Mouse (Mus musculus): ENCODE measurements around the gene Lpcat2b. TPM values are rescaled to one million over a fixed set of nuclear protein-coding genes. Genes with fewer than 3 reads are reported as not detected.
"Not testable (repeated sequence)": the region's sequence is repeated elsewhere in the genome, so short reads cannot be mapped to it uniquely, and the experiment has no call there.

Lpcat2b gene
- not detected in 2 replicates for polyA plus RNA-seq (2016; fragmentation: Nextera tagmentation; extraction: Ambion mirVana)

DNA sequence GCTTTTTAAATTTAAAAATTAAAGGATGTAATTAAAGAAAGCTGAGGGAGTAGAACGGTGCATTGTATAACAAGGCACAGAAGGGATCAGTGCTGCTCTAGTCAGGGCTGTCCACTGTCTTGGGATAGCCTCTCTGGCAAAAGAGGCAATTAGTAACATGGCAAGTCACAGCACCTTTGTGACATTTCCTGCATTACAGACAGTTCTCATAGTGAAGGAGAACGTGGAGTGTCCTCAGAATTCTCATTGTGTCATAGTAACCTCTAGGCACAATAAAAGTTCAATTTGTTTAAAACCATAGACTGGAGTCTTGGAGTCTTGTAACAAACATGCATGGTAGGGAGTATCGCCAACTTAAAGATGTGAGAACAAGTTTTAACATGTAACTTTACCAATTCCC lies at the start of gene Lpcat2b:
Gene Lpcat2b (plus strand): TSS at position 301 of the 400 bp plus-strand sequence.
- Histone ChIP-seq H3K9me3 (no peaks in the 10 kb centered on the region), H3K36me3 (no peaks in the 10 kb centered on the region), H3K4me1 (replicated peaks) (no peaks in the 10 kb centered on the region), H3K4me3 (no peak within 1 kb of the TSS), H3K27ac (no peak within 1 kb of the TSS), H3K27me3 (ENCODE audit: insufficient read depth, poor library complexity, severe bottlenecking) (no peaks in the 10 kb centered on the region)
- 82% methylated on average over 3 of the region's 3 CpGs for WGBS
- no peak for DNase-seq (ENCODE audit: low spot score)

- not testable (repeated sequence) for H3K9me3 ChIP-seq; H3K27me3 ChIP-seq (ENCODE audit: insufficient read depth, poor library complexity, severe bottlenecking)
These were observed 44.9 kb upstream of the Lpcat2b start for GRCm38 (mm10) chr5:107386448-107386847.

DNA sequence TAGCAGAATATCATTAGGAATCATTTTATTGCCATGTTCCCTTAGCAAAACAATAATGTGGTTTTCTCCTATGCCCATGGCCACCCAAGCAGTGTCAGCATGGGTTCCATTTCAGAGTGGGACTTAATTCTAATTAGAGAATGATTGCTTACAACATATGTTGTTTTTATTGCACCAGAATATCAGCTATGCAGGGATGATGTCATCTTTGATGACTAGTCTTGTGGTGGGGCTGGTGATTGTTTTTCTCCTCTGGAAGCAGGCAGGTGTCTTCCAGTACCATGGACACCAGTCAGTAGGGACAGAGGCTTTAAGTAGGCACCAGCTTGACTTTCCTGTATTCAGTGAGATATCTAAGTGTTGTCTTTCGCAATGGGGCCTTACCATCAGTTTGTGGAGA lies 43.6 kb upstream of the Lpcat2b start:
- DNase-seq (ENCODE audit: low spot score) = no peak
- H3K4me1 ChIP-seq (replicated peaks) = no peaks in the 10 kb centered on the region

More at GRCm38 (mm10) chr5:107386448-107386847, 44.9 kb upstream of the Lpcat2b start:
- DNase-seq (ENCODE audit: low spot score); H3K4me3 ChIP-seq; H3K27ac ChIP-seq; H3K4me1 ChIP-seq (replicated peaks); H3K36me3 ChIP-seq: not testable (repeated sequence)

GRCm38 (mm10) chr5:107389373-107389772 lies 42.0 kb upstream of the Lpcat2b start:
- 90% methylated on average over 2 of the region's 2 CpGs for WGBS
- H3K9me3 ChIP-seq = no peaks in the 10 kb centered on the region
- DNase-seq (ENCODE audit: low spot score) = no peak
- H3K4me1 ChIP-seq (replicated peaks) = no peaks in the 10 kb centered on the region
- H3K36me3 ChIP-seq = no peaks in the 10 kb centered on the region
- no peak overlapping the region for H3K4me3 ChIP-seq
- H3K27ac ChIP-seq = no peak overlapping the region
- H3K27me3 ChIP-seq (ENCODE audit: insufficient read depth, poor library complexity, severe bottlenecking) = no peaks in the 10 kb centered on the region

More for the DNA sequence above, 43.6 kb upstream of the Lpcat2b start:
- no peaks in the 10 kb centered on the region for H3K36me3 ChIP-seq
- H3K27me3 ChIP-seq (ENCODE audit: insufficient read depth, poor library complexity, severe bottlenecking) = no peaks in the 10 kb centered on the region
- no peak overlapping the region for H3K4me3 ChIP-seq
- no peak overlapping the region for H3K27ac ChIP-seq
- H3K9me3 ChIP-seq = no peaks in the 10 kb centered on the region
- 91% methylated on average over 1 of the region's 1 CpGs for WGBS

GRCm38 (mm10) chr5:107394437-107394836 lies 36.9 kb upstream of the Lpcat2b start:
- WGBS = 74% methylated on average over 2 of the region's 2 CpGs
- no peaks in the 10 kb centered on the region for H3K36me3 ChIP-seq
- no peaks in the 10 kb centered on the region for H3K4me1 ChIP-seq (replicated peaks)
- H3K27me3 ChIP-seq (ENCODE audit: insufficient read depth, poor library complexity, severe bottlenecking) = no peaks in the 10 kb centered on the region
- no peak overlapping the region for H3K27ac ChIP-seq
- DNase-seq (ENCODE audit: low spot score) = no peak
- H3K4me3 ChIP-seq = no peak overlapping the region
- no peaks in the 10 kb centered on the region for H3K9me3 ChIP-seq

DNA sequence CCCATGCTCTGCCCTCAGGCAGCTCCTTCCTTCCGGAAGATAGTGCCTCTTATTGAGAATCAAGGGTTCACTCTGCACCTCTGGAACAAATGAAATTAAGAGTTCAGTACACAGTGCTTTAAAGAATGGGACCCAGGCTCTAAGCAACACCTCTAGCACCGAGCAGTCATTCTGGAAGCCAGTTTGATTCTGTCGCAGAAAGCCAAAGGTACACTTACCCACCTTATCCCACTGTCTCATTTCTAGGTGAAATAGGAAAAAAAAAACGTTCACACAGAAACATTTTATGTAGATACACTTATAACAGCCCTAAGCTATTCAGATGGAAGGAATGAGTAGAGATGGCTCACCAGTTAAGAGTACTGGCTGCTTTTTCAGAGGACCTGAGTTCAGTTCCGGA lies 28.9 kb upstream of the Lpcat2b start, which contains the start of gene Ephx4:
Gene Ephx4 (plus strand): TSS at position 301 of the 400 bp plus-strand sequence.
- no peaks in the 10 kb centered on the region for H3K36me3 ChIP-seq
- H3K9me3 ChIP-seq = no peaks in the 10 kb centered on the region
- peaks cover 16% of the 10 kb centered on the region for H3K4me1 ChIP-seq (replicated peaks)
- H3K27me3 ChIP-seq (ENCODE audit: insufficient read depth, poor library complexity, severe bottlenecking) = peaks cover 40% of the 10 kb centered on the region
- peak within 1 kb of the TSS; percentile 74 for H3K4me3 ChIP-seq
- DNase-seq (ENCODE audit: low spot score) = peak; percentile 3
- H3K27ac ChIP-seq = peak within 1 kb of the TSS; percentile 79
- 21% methylated on average over 5 of the region's 5 CpGs for WGBS

DNA sequence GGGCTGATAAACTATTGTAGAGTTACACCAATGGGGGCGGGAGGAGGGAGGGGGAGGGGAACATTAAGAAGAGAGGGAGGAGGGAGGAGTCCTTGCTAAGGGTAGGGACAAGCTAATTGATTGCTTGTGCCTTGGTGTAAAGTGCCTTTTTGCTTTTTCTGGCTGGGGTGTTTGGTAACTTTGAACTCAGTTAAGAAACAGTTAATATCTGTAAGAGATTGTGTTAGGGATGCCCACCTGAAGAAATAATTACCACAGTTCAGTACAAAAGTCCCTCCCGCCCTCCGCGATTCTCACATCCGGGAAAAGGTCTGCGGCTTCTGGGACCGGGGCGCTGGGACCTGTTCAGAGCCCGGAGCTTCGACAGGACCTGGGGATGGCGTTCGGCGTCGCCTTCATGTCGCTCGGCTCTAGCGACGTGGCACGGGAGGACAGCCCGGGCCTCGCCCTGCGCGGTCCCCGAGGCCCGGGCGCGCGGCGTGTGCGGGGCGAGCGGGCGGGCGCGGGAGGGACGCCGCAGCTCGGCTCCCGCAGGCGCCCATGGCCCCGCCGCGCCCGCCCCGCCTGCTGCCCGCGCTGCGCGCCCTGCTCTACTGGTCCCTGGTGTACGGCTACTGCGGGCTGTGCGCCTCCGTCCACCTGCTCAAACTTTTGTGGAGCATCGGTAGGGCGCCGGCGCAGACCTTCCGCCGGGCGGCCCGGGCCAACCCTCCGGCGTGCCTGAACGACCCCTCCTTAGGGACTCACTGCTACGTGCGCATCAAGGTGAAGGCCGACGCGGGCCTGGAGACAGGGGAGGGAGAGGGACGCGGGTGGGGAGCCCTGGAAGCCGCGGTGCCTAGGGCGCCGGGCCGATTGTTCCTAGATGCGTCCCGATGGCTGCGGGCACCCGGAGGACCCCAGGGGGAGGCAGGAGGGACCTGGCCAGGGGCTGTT lies 28.1 kb upstream of the Lpcat2b start:
- peak; percentile 50 for DNase-seq (ENCODE audit: low spot score)
- Histone ChIP-seq H3K27ac (peak overlapping the region; percentile 79), H3K4me1 (replicated peaks) (peaks cover 16% of the 10 kb centered on the region), H3K36me3 (no peaks in the 10 kb centered on the region), H3K27me3 (ENCODE audit: insufficient read depth, poor library complexity, severe bottlenecking) (peaks cover 40% of the 10 kb centered on the region), H3K4me3 (peak overlapping the region; percentile 74), H3K9me3 (no peaks in the 10 kb centered on the region)
- WGBS = under 1% methylated on average over 80 of the region's 80 CpGs

- H3K4me1 ChIP-seq (replicated peaks) = peaks cover 16% of the 10 kb centered on the region
- peak overlapping the region; percentile 79 for H3K27ac ChIP-seq
- peak overlapping the region; percentile 74 for H3K4me3 ChIP-seq
- 34% methylated on average over 12 of the region's 12 CpGs for WGBS
- H3K9me3 ChIP-seq = no peaks in the 10 kb centered on the region
- DNase-seq (ENCODE audit: low spot score) = no peak
- H3K27me3 ChIP-seq (ENCODE audit: insufficient read depth, poor library complexity, severe bottlenecking) = peaks cover 40% of the 10 kb centered on the region
- no peaks in the 10 kb centered on the region for H3K36me3 ChIP-seq
These were observed 27.2 kb upstream of the Lpcat2b start for GRCm38 (mm10) chr5:107403947-107404684.

DNA sequence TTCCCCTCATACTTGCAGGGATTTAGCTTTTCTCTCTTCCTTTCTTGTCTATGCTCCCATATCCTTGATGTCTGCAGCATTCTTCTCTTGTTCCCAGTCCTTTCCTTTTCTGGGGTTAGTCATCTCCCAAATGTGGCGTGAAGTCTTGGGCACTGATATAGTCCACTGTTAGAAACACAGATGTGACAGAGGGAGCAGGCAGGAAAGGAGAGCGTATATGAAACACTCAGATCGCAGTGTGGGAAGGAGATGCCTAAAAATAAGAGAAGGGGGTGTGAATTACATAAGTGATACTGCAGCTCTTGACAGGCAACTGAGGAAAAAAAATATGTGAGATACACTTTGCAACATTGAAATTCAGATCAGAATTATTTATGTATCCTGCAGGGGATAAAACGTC lies 26.0 kb upstream of the Lpcat2b start:
- Histone ChIP-seq H3K36me3 (no peaks in the 10 kb centered on the region), H3K27ac (no peak overlapping the region), H3K4me3 (no peak overlapping the region), H3K4me1 (replicated peaks) (peaks cover 16% of the 10 kb centered on the region), H3K27me3 (ENCODE audit: insufficient read depth, poor library complexity, severe bottlenecking) (peaks cover 40% of the 10 kb centered on the region), H3K9me3 (no peaks in the 10 kb centered on the region)
- DNase-seq (ENCODE audit: low spot score) = no peak
- WGBS = 86% methylated on average over 4 of the region's 4 CpGs

DNA sequence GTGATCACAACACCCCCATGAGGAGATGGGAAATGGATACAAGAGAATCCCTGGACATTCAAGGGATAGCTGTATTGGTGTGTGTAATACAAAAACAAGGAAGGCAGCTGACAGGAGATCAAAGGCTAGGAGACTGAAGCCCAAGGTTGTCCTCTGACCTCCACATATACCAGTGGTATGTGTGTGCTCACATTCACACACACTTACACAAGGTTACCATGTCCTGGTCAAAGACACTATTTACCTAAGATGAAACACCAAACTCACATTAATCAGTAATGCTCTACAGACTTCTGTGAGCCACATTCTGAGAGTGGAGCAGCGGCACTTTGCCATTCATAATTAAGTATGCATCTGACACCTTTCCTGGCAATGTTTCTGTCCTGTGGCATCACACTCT lies 21.0 kb upstream of the Lpcat2b start:
- H3K27me3 ChIP-seq (ENCODE audit: insufficient read depth, poor library complexity, severe bottlenecking) = peaks cover 1% of the 10 kb centered on the region
- H3K36me3 ChIP-seq = no peaks in the 10 kb centered on the region
- H3K27ac ChIP-seq = no peak overlapping the region
- no peak for DNase-seq (ENCODE audit: low spot score)
- WGBS = 84% methylated on average over 1 of the region's 1 CpGs
- H3K4me3 ChIP-seq = no peak overlapping the region
- no peaks in the 10 kb centered on the region for H3K9me3 ChIP-seq
- no peaks in the 10 kb centered on the region for H3K4me1 ChIP-seq (replicated peaks)

DNA sequence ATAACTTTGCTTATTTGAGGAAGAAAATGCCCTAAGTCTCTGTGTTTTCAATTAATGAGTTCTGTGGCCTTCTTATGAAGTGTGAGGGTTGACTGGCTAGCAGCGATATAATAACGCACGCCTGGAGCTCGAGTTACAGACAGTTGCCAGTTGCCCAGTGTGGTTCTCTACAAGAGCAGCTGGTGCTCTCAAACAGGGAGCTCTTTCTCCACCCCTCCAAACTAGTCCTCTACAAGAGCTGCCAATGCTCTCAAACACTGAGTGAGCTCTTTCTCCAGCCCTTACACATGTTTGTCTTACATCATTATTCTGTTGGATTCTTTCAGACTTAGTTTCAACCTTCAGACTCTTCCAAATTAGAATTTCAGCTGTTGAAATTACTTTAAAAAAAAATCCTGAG lies 20.0 kb upstream of the Lpcat2b start:
- DNase-seq (ENCODE audit: low spot score) = no peak

GRCm38 (mm10) chr5:107412285-107412684 lies 19.1 kb upstream of the Lpcat2b start:
- Histone ChIP-seq H3K27me3 (ENCODE audit: insufficient read depth, poor library complexity, severe bottlenecking) (no peaks in the 10 kb centered on the region), H3K4me3 (no peak overlapping the region), H3K27ac (no peak overlapping the region), H3K36me3 (no peaks in the 10 kb centered on the region), H3K4me1 (replicated peaks) (no peaks in the 10 kb centered on the region), H3K9me3 (no peaks in the 10 kb centered on the region)
- no peak for DNase-seq (ENCODE audit: low spot score)
- WGBS = 89% methylated on average over 2 of the region's 2 CpGs

More for the DNA sequence above, 20.0 kb upstream of the Lpcat2b start:
- Histone ChIP-seq H3K27ac (no peak overlapping the region), H3K4me1 (replicated peaks) (no peaks in the 10 kb centered on the region), H3K36me3 (no peaks in the 10 kb centered on the region), H3K4me3 (no peak overlapping the region), H3K27me3 (ENCODE audit: insufficient read depth, poor library complexity, severe bottlenecking) (no peaks in the 10 kb centered on the region), H3K9me3 (no peaks in the 10 kb centered on the region)
- 65% methylated on average over 4 of the region's 4 CpGs for WGBS

GRCm38 (mm10) chr5:107415098-107415497 lies 16.3 kb upstream of the Lpcat2b start:
- H3K4me1 ChIP-seq (replicated peaks) = no peaks in the 10 kb centered on the region
- no peaks in the 10 kb centered on the region for H3K27me3 ChIP-seq (ENCODE audit: insufficient read depth, poor library complexity, severe bottlenecking)
- 84% methylated on average over 2 of the region's 2 CpGs for WGBS
- H3K27ac ChIP-seq = no peak overlapping the region
- H3K36me3 ChIP-seq = no peaks in the 10 kb centered on the region
- no peak for DNase-seq (ENCODE audit: low spot score)
- H3K4me3 ChIP-seq = no peak overlapping the region
- H3K9me3 ChIP-seq = no peaks in the 10 kb centered on the region
